Comparison of ENCODE assay signal across 21 mouse cellular contexts in genomic region chr7:99200290-99200689, GRCm38 (mm10). TPM values are rescaled to one million over a fixed set of nuclear protein-coding genes. Genes with fewer than 3 reads are reported as not detected.
DNase-seq lines count a peak whose midpoint lies in the region; ATAC-seq and TF ChIP-seq lines count a peak whose summit lies in the region.
"Had no signal": no experiment of that assay in that cellular context is flagged by ENCODE, and none has a peak within 500 bp of the region (broad histone marks: within the 10 kb centered on the region; RNA-seq: fewer than 3 reads in every experiment).

No protein-coding gene starts in this region.

- no peak for DNase-seq in gastrocnemius, adult 2 months
- no peak for DNase-seq in gastrocnemius, postnatal 25 days
- DNase-seq in kidney, postnatal 10 days: no peak
- peak; percentile 31 for DNase-seq in ZHBTc4 (ENCODE audit: low read depth, low spot score)
- peak; percentile 28 to 71 for DNase-seq in kidney, postnatal 25 days
- no peak for DNase-seq in B cell, adult 2 months
- DNase-seq: adrenal gland, adult 8-10 months; cerebellum, adult 18-20 months; left cerebral cortex, postnatal 4 days; lung, postnatal 14 days; thymus, adult 2 months had no signal

- no peaks in the 10 kb centered on the region for H3K36me3 ChIP-seq in kidney, embryonic 16.5 days (ENCODE audit: insufficient read depth, low read length)
- no peaks in the 10 kb centered on the region for H3K36me3 ChIP-seq in forebrain, embryonic 16.5 days (ENCODE audit: control insufficient read depth, insufficient read depth)
- H3K36me3 ChIP-seq: forebrain, embryonic 15.5 days; hindbrain, embryonic 15.5 days; liver, embryonic 15.5 days had no signal

- H3K27me3 ChIP-seq in kidney, embryonic 16.5 days (ENCODE audit: insufficient read depth, low read length): no peaks in the 10 kb centered on the region
- H3K27me3 ChIP-seq in forebrain, embryonic 16.5 days (replicated peaks; ENCODE audit: control insufficient read depth, insufficient read depth, low read length): no peaks in the 10 kb centered on the region
- H3K27me3 ChIP-seq: forebrain, embryonic 15.5 days; hindbrain, embryonic 15.5 days; liver, embryonic 15.5 days had no signal

- peak overlapping the region; percentile 46; the same call in 1 of the 2 replicates for H3K27ac ChIP-seq in gastrocnemius, adult 2 months
- no peak overlapping the region for H3K27ac ChIP-seq in kidney, embryonic 16.5 days (ENCODE audit: low read length)
- no peak overlapping the region for H3K27ac ChIP-seq in forebrain, embryonic 16.5 days (ENCODE audit: low read length)
- H3K27ac ChIP-seq: forebrain, embryonic 15.5 days; hindbrain, embryonic 15.5 days; liver, embryonic 15.5 days had no signal

- H3K4me2 ChIP-seq in kidney, embryonic 16.5 days (replicated peaks; ENCODE audit: low read depth, low read length): no peak overlapping the region
- no peak overlapping the region for H3K4me2 ChIP-seq in forebrain, embryonic 16.5 days (ENCODE audit: low read length)
- H3K4me2 ChIP-seq: forebrain, embryonic 15.5 days; hindbrain, embryonic 15.5 days; liver, embryonic 15.5 days had no signal

- intact Hi-C loops in gastrocnemius, adult 2 months (cut with DNase I): no loop called here

- H3K4me1 ChIP-seq in kidney, embryonic 16.5 days (ENCODE audit: insufficient read depth, low read length): no peaks in the 10 kb centered on the region
- H3K4me1 ChIP-seq in forebrain, embryonic 16.5 days (replicated peaks; ENCODE audit: control insufficient read depth, insufficient read depth, low read length): no peaks in the 10 kb centered on the region
- H3K4me1 ChIP-seq: forebrain, embryonic 15.5 days; hindbrain, embryonic 15.5 days; megakaryocyte, embryonic 14.5 days had no signal

- ATAC-seq in kidney, embryonic 16.5 days (ENCODE audit: low FRiP score, low TSS enrichment): 0 out of 2 replicates have a peak, but pooled peaks have one; percentile 42
- ATAC-seq in forebrain, embryonic 16.5 days: no peak
- ATAC-seq: forebrain, embryonic 15.5 days had no signal

- no peaks in the 10 kb centered on the region for H3K9me3 ChIP-seq in kidney, embryonic 16.5 days (ENCODE audit: low read length)
- H3K9me3 ChIP-seq in forebrain, embryonic 16.5 days (ENCODE audit: control insufficient read depth, low read length): no peaks in the 10 kb centered on the region
- H3K9me3 ChIP-seq: forebrain, embryonic 15.5 days; hindbrain, embryonic 15.5 days; liver, embryonic 15.5 days had no signal

- 21% methylated on average over 4 of the region's 4 CpGs for WGBS in kidney, embryonic 16.5 days
- WGBS in forebrain, embryonic 16.5 days: 40% methylated on average over 4 of the region's 4 CpGs

- TF ChIP-seq CTCF in gastrocnemius, adult 2 months (IDR thresholded peaks at IDR 0.05): no peak

- H3K4me3 ChIP-seq in gastrocnemius, adult 2 months: no peak overlapping the region
- H3K4me3 ChIP-seq in kidney, embryonic 16.5 days (ENCODE audit: low read length): no peak overlapping the region
- H3K4me3 ChIP-seq in forebrain, embryonic 16.5 days (replicated peaks; ENCODE audit: low read length): no peak overlapping the region
- H3K4me3 ChIP-seq: erythroblast, embryonic 14.5 days; forebrain, embryonic 15.5 days; hindbrain, embryonic 15.5 days; liver, embryonic 15.5 days; megakaryocyte, embryonic 14.5 days had no signal

- H3K9ac ChIP-seq in kidney, embryonic 16.5 days (replicated peaks; ENCODE audit: low read length): no peak overlapping the region
- no peak overlapping the region for H3K9ac ChIP-seq in forebrain, embryonic 16.5 days (replicated peaks; ENCODE audit: low read depth, low read length)
- H3K9ac ChIP-seq: forebrain, embryonic 15.5 days; hindbrain, embryonic 15.5 days; liver, embryonic 15.5 days had no signal

RNA-seq across cellular contexts. Expression of gene Dgat2, which starts 17.8 kb away (rescaled TPM):
- 10 to 100 TPM; 32.9 to 69.4 TPM for total RNA-seq in gastrocnemius, adult 2 months (2021)
- 10 to 100 TPM; 34.1 to 57.3 TPM for total RNA-seq in gastrocnemius, postnatal 25 days (2021)
- 41.6 and 43.4 TPM in 2 replicates for polyA plus RNA-seq in kidney, embryonic 16.5 days (2015; fragmentation: Nextera tagmentation; extraction: Ambion mirVana)
- polyA plus RNA-seq in forebrain, embryonic 16.5 days (2015; fragmentation: Nextera tagmentation; extraction: Ambion mirVana): 16.1 and 18.5 TPM in 2 replicates

RNA-seq across cellular contexts. Expression of gene Mogat2, which starts 38.1 kb away (rescaled TPM):
- total RNA-seq in gastrocnemius, adult 2 months (2021): not detected
- not detected for total RNA-seq in gastrocnemius, postnatal 25 days (2021)
- polyA plus RNA-seq in kidney, embryonic 16.5 days (2015; fragmentation: Nextera tagmentation; extraction: Ambion mirVana): 12.2 and 14.9 TPM in 2 replicates
- polyA plus RNA-seq in forebrain, embryonic 16.5 days (2015; fragmentation: Nextera tagmentation; extraction: Ambion mirVana): 1.3 and 2.0 TPM in 2 replicates
- total RNA-seq: CH12.LX; left cerebral cortex, adult 18-20 months; midbrain, postnatal 0 days had no signal
- polyA plus RNA-seq: erythroblast, embryonic 14.5 days had no signal

RNA-seq across cellular contexts. Expression of gene Uvrag, which starts 59.3 kb away (rescaled TPM):
- total RNA-seq in gastrocnemius, adult 2 months (2021): 1 to 10 TPM; 8.6 to 9.2 TPM
- 10 to 100 TPM in 1 of 2 experiments, 1 to 10 TPM in 1; 9.1 to 10.8 TPM for total RNA-seq in gastrocnemius, postnatal 25 days (2021)
- 16.6 and 18.7 TPM in 2 replicates for polyA plus RNA-seq in kidney, embryonic 16.5 days (2015; fragmentation: Nextera tagmentation; extraction: Ambion mirVana)
- polyA plus RNA-seq in forebrain, embryonic 16.5 days (2015; fragmentation: Nextera tagmentation; extraction: Ambion mirVana): 18.3 and 19.4 TPM in 2 replicates

Comparison
In these comparisons a context has a peak if more than half of its experiments do, and no peak if none do; other contexts are left out.
1. DNase-seq: peak in ZHBTc4 (single experiment) and kidney, postnatal 25 days (2 of 2); none in gastrocnemius, adult 2 months (single experiment), gastrocnemius, postnatal 25 days (single experiment), kidney, postnatal 10 days (single experiment) and B cell, adult 2 months (0 of 2).